In the genomic region with DNA sequence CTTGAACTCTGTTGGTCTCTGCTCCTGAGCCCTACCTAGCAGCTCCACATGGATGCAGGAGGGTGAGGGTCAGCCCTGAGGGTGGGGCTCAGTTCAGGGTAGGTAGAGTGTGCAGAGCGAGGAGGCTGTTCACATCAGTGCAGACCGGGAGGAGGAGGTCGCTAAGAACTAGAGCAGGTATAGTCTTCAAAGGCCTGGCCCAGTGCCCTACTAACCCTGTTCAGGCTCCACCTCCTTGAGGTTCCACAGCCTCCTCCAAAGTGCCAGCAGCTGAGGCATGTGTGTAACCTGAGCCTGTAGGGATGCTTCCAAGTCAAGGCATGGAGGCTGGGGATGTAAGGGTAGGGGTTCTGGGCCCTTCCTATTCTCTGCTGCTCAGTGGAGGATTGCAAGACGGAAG, we compare ENCODE assay signal across 18 mouse cellular contexts. TPM values are rescaled to one million over a fixed set of nuclear protein-coding genes. Genes with fewer than 3 reads are reported as not detected.
A peak's percentile ranks its signal among the peaks of the same experiment; 100 is the strongest.
DNase-seq lines count a peak whose midpoint lies in the region; ATAC-seq and TF ChIP-seq lines count a peak whose summit lies in the region.
"Had no signal": no experiment of that assay in that cellular context is flagged by ENCODE, and none has a peak within 500 bp of the region (broad histone marks: within the 10 kb centered on the region; RNA-seq: fewer than 3 reads in every experiment).

No protein-coding gene starts in this region.

- H3K4me2 ChIP-seq in intestine, embryonic 14.5 days (ENCODE audit: low read length): no peak overlapping the region
- no peak overlapping the region for H3K4me2 ChIP-seq in intestine, embryonic 16.5 days (ENCODE audit: low read depth, low read length)
- no peak overlapping the region for H3K4me2 ChIP-seq in lung, postnatal 0 days (replicated peaks; ENCODE audit: low read depth, low read length)
- H3K4me2 ChIP-seq in embryonic facial prominence, embryonic 15.5 days (replicated peaks): no peak overlapping the region
- no peak overlapping the region for H3K4me2 ChIP-seq in midbrain, embryonic 13.5 days (replicated peaks)
- H3K4me2 ChIP-seq: hindbrain, embryonic 12.5 days; midbrain, embryonic 15.5 days had no signal

- peaks cover 3% of the 10 kb centered on the region; the same call in 1 of the 2 replicates for H3K36me3 ChIP-seq in intestine, embryonic 14.5 days (ENCODE audit: control insufficient read depth, insufficient read depth, low read length)
- H3K36me3 ChIP-seq in intestine, embryonic 16.5 days (ENCODE audit: control insufficient read depth, insufficient read depth, low read length): peaks cover 3% of the 10 kb centered on the region
- H3K36me3 ChIP-seq in lung, postnatal 0 days (ENCODE audit: insufficient read depth, low read length): peaks cover 7% of the 10 kb centered on the region
- peaks cover 15% of the 10 kb centered on the region; the same call in 1 of the 2 replicates for H3K36me3 ChIP-seq in embryonic facial prominence, embryonic 15.5 days
- peaks cover 25% of the 10 kb centered on the region for H3K36me3 ChIP-seq in midbrain, embryonic 13.5 days
- H3K36me3 ChIP-seq: midbrain, embryonic 15.5 days had no signal

- TF ChIP-seq CTCF in lung, postnatal 0 days (IDR thresholded peaks at IDR 0.05): no peak

- peaks cover 11% of the 10 kb centered on the region; the same call in 1 of the 2 replicates for H3K9me3 ChIP-seq in intestine, embryonic 14.5 days (ENCODE audit: control insufficient read depth, low read length)
- peaks cover 6% of the 10 kb centered on the region; the same call in 1 of the 2 replicates for H3K9me3 ChIP-seq in intestine, embryonic 16.5 days (ENCODE audit: control insufficient read depth, low read length)
- no peaks in the 10 kb centered on the region for H3K9me3 ChIP-seq in lung, postnatal 0 days (ENCODE audit: low read length)
- H3K9me3 ChIP-seq in embryonic facial prominence, embryonic 15.5 days (replicated peaks): 0 out of 2 replicates have a peak, but pooled peaks cover 2% of the 10 kb centered on the region
- peaks cover 3% of the 10 kb centered on the region; the same call in 1 of the 2 replicates for H3K9me3 ChIP-seq in midbrain, embryonic 13.5 days
- H3K9me3 ChIP-seq: midbrain, embryonic 15.5 days had no signal

- TF ChIP-seq EP300 in lung, postnatal 0 days (IDR thresholded peaks at IDR 0.05): no peak

- WGBS in intestine, embryonic 14.5 days: 64% methylated on average over 4 of the region's 4 CpGs
- 81% methylated on average over 4 of the region's 4 CpGs for WGBS in intestine, embryonic 16.5 days
- WGBS in lung, postnatal 0 days: 83% methylated on average over 4 of the region's 4 CpGs
- 28% methylated on average over 4 of the region's 4 CpGs for WGBS in embryonic facial prominence, embryonic 15.5 days
- WGBS in midbrain, embryonic 13.5 days: 85% methylated on average over 4 of the region's 4 CpGs

- peaks cover 36% of the 10 kb centered on the region for H3K4me1 ChIP-seq in intestine, embryonic 14.5 days (replicated peaks; ENCODE audit: control insufficient read depth, insufficient read depth, low read length)
- H3K4me1 ChIP-seq in intestine, embryonic 16.5 days (ENCODE audit: control insufficient read depth, insufficient read depth, low read length): peaks cover 21% of the 10 kb centered on the region
- peaks cover 13% of the 10 kb centered on the region for H3K4me1 ChIP-seq in lung, postnatal 0 days (ENCODE audit: insufficient read depth, low read depth, low read length)
- peaks cover 41% of the 10 kb centered on the region for H3K4me1 ChIP-seq in embryonic facial prominence, embryonic 15.5 days
- H3K4me1 ChIP-seq in midbrain, embryonic 13.5 days (replicated peaks): no peaks in the 10 kb centered on the region
- H3K4me1 ChIP-seq: hindbrain, embryonic 12.5 days; midbrain, embryonic 15.5 days had no signal

- no peak overlapping the region for H3K9ac ChIP-seq in intestine, embryonic 14.5 days (ENCODE audit: low read length)
- no peak overlapping the region for H3K9ac ChIP-seq in intestine, embryonic 16.5 days (ENCODE audit: low read depth, low read length)
- H3K9ac ChIP-seq in lung, postnatal 0 days (replicated peaks; ENCODE audit: low read depth): no peak overlapping the region
- H3K9ac ChIP-seq in embryonic facial prominence, embryonic 15.5 days: no peak overlapping the region
- H3K9ac ChIP-seq in midbrain, embryonic 13.5 days (replicated peaks): no peak overlapping the region
- H3K9ac ChIP-seq: hindbrain, embryonic 12.5 days; liver, embryonic 14.5 days; midbrain, embryonic 15.5 days had no signal

- no peak for ATAC-seq in intestine, embryonic 14.5 days (replicated peaks; ENCODE audit: low FRiP score, low TSS enrichment, low read depth)
- ATAC-seq in intestine, embryonic 16.5 days: no peak
- 0 out of 2 replicates have a peak, but pooled peaks have one; percentile 8 for ATAC-seq in lung, postnatal 0 days
- ATAC-seq in embryonic facial prominence, embryonic 15.5 days (ENCODE audit: insufficient number of reproducible peaks, low FRiP score, low TSS enrichment, low read depth): peak; percentile 66
- ATAC-seq in monocyte, adult 5-6 weeks (replicated peaks; ENCODE audit: insufficient number of reproducible peaks, low FRiP score, low TSS enrichment, poor library complexity, severe bottlenecking): 0 out of 2 replicates have a peak, but pooled peaks have one; percentile 20
- no peak for ATAC-seq in midbrain, embryonic 13.5 days
- ATAC-seq in granulocyte monocyte progenitor cell, adult 5-6 weeks (replicated peaks; ENCODE audit: poor library complexity, severe bottlenecking): no peak
- ATAC-seq: inflammation-experienced regulatory T-cells, adult 6 months; midbrain, embryonic 15.5 days had no signal

- H3K27me3 ChIP-seq in intestine, embryonic 14.5 days (replicated peaks; ENCODE audit: control insufficient read depth, insufficient read depth, low read length): no peaks in the 10 kb centered on the region
- no peaks in the 10 kb centered on the region for H3K27me3 ChIP-seq in intestine, embryonic 16.5 days (replicated peaks; ENCODE audit: control insufficient read depth, insufficient read depth, low read length)
- H3K27me3 ChIP-seq in lung, postnatal 0 days (replicated peaks; ENCODE audit: insufficient read depth, low read length): no peaks in the 10 kb centered on the region
- no peaks in the 10 kb centered on the region for H3K27me3 ChIP-seq in embryonic facial prominence, embryonic 15.5 days
- H3K27me3 ChIP-seq in midbrain, embryonic 13.5 days: no peaks in the 10 kb centered on the region
- H3K27me3 ChIP-seq: hindbrain, embryonic 12.5 days; midbrain, embryonic 15.5 days had no signal

- DNase-seq in intestine, embryonic 14.5 days (ENCODE audit: low spot score): no peak
- peak; percentile 30 for DNase-seq in lung, postnatal 0 days (ENCODE audit: low spot score)
- DNase-seq in lung, postnatal 36 days: no peak
- DNase-seq: adrenal gland, postnatal 10 days; cerebellum, adult 11 months; cerebellum, postnatal 14 days; gastrocnemius, postnatal 10 days; heart, postnatal 10 days had no signal

- H3K4me3 ChIP-seq in intestine, embryonic 14.5 days (ENCODE audit: low read depth, low read length): no peak overlapping the region
- no peak overlapping the region for H3K4me3 ChIP-seq in intestine, embryonic 16.5 days (ENCODE audit: low read length)
- no peak overlapping the region for H3K4me3 ChIP-seq in lung, postnatal 0 days (ENCODE audit: low read depth, low read length)
- H3K4me3 ChIP-seq in embryonic facial prominence, embryonic 15.5 days (replicated peaks): no peak overlapping the region
- H3K4me3 ChIP-seq in midbrain, embryonic 13.5 days (replicated peaks): no peak overlapping the region
- H3K4me3 ChIP-seq: forebrain, embryonic 10.5 days; hindbrain, embryonic 12.5 days; midbrain, embryonic 15.5 days had no signal

- H3K27ac ChIP-seq in intestine, embryonic 14.5 days (ENCODE audit: low read depth): peak overlapping the region; percentile 96; the same call in 1 of the 2 replicates
- no peak overlapping the region for H3K27ac ChIP-seq in intestine, embryonic 16.5 days (ENCODE audit: low read length)
- no peak overlapping the region for H3K27ac ChIP-seq in lung, postnatal 0 days (ENCODE audit: low read length)
- peak overlapping the region; percentile 93 for H3K27ac ChIP-seq in embryonic facial prominence, embryonic 15.5 days (replicated peaks)
- H3K27ac ChIP-seq in midbrain, embryonic 13.5 days: no peak overlapping the region
- H3K27ac ChIP-seq: forebrain, embryonic 10.5 days; hindbrain, embryonic 12.5 days; liver, embryonic 14.5 days; midbrain, embryonic 15.5 days had no signal

RNA-seq across cellular contexts. Expression of a gene that starts 23.5 kb away (rescaled TPM):
- polyA plus RNA-seq in intestine, embryonic 14.5 days (2014; fragmentation: Nextera tagmentation; extraction: Ambion mirVana): 33.6 and 35.8 TPM in 2 replicates
- polyA plus RNA-seq in intestine, embryonic 16.5 days (2015; fragmentation: Nextera tagmentation; extraction: Ambion mirVana): 27.8 and 28.4 TPM in 2 replicates
- polyA plus RNA-seq in lung, postnatal 0 days (2015; fragmentation: Nextera tagmentation; extraction: Ambion mirVana): 113 and 123 TPM in 2 replicates
- 92.6 and 92.9 TPM in 2 replicates for polyA plus RNA-seq in embryonic facial prominence, embryonic 15.5 days (2015; fragmentation: Nextera tagmentation; extraction: Ambion mirVana)
- 0.85 to 1.2 TPM in 2 of 3 replicates, not detected in the other for total RNA-seq in monocyte, adult 5-6 weeks (2017)
- 68.4 and 79.8 TPM in 2 replicates for polyA plus RNA-seq in midbrain, embryonic 13.5 days (2015; fragmentation: Nextera tagmentation; extraction: Ambion mirVana)
- 0.73 TPM in 1 of 2 replicates, not detected in the other for total RNA-seq in granulocyte monocyte progenitor cell, adult 5-6 weeks (2014; fragmentation: Nextera tagmentation)
- total RNA-seq in granulocyte monocyte progenitor cell, adult 5-6 weeks (2017): 0.10 and 0.13 TPM in 2 replicates
- polyA plus RNA-seq: inflammation-experienced regulatory T-cells, adult 6 months had no signal

Comparison
In these comparisons a context has a peak if more than half of its experiments do, and no peak if none do; other contexts are left out.
1. H3K27ac ChIP-seq: peak in intestine, embryonic 14.5 days (single experiment) and embryonic facial prominence, embryonic 15.5 days (single experiment); none in intestine, embryonic 16.5 days (single experiment), lung, postnatal 0 days (single experiment) and midbrain, embryonic 13.5 days (single experiment).
2. ATAC-seq: peak in lung, postnatal 0 days (single experiment), embryonic facial prominence, embryonic 15.5 days (single experiment) and monocyte, adult 5-6 weeks (single experiment); none in intestine, embryonic 14.5 days (single experiment), intestine, embryonic 16.5 days (single experiment), midbrain, embryonic 13.5 days (single experiment) and granulocyte monocyte progenitor cell, adult 5-6 weeks (single experiment).